Mouse (Mus musculus): ENCODE results near the gene Ahsa1.

- TF ChIP-seq GATA1 (IDR thresholded peaks at IDR 0.05; ENCODE audit: borderline replicate concordance, low read length) (no peak), FLI1 (IDR thresholded peaks at IDR 0.05; ENCODE audit: low read length) (no peak)
Observed at GRCm38 (mm10) chr12:87284726-87285125, 18.4 kb downstream of the Ahsa1 start.

Data from megakaryocyte, embryonic 14.5 days (primary cell).